Mouse (Mus musculus): ENCODE data around the gene Olfr1448.
"Not testable (repeated sequence)": the region's sequence is repeated elsewhere in the genome, so short reads cannot be mapped to it uniquely, and the experiment has no call there.

The Olfr1448 gene

DNA sequence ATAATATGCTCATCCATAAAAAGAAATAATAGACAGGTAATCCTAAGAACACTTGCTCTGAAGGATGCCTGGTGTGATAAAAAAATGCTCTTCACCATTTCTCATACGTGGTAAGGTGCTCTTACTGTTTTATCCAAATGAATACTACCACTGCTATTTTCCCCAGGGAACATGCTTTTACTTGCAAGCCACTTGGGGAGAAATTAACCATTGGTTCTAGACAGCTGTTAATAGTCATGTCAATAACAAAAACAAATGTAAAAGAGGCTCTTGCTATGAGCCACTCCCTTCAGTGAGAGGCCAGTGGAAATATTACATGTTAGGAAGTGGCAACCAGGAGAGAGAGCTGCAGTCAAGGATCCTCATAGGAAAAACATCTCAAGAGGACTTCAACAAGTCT lies at the start of gene Olfr1448:
Olfr1448 (minus strand) TSS at position 101 of the 400 bp plus-strand sequence.
- DNase-seq, result no peak

- not testable (repeated sequence) for DNase-seq
Observed at GRCm38 (mm10) chr19:12970082-12970481, 45.9 kb upstream of the Olfr1448 start.

- no peak for DNase-seq
Observed at GRCm38 (mm10) chr19:12949958-12950357, 25.7 kb upstream of the Olfr1448 start, which contains the start of gene Olfr1450. Gene Olfr1450 (plus strand): TSS chr19:12950258.

DNA sequence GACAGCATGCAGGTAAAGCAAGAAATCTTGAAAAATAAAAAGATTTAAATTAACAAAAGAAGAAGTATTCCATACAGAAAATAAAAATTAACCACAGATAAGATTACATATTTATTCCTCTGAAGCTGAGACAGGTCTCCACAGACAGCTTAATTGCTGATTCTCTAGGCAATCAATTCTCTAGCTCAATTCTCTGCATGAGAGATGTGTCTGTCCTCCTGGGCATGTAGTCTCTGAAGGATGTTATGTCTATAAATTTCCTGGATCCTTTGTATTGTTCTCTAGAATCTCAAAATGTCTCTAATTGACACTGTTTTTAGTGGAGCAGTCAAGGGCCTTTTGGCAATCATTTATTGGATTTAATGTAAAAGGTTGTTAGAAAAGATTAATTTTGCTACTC lies 6.3 kb upstream of the Olfr1448 start, which contains the start of gene Olfr1449:
Olfr1449 (plus strand) TSS at position 301 of the 400 bp plus-strand sequence.
- DNase-seq, result no peak

GRCm38 (mm10) chr19:12903643-12904042 lies 20.6 kb downstream of the Olfr1448 start, which contains the start of gene Olfr1447:
Gene Olfr1447 (minus strand): TSS chr19:12903743.
- no peak for DNase-seq

DNA sequence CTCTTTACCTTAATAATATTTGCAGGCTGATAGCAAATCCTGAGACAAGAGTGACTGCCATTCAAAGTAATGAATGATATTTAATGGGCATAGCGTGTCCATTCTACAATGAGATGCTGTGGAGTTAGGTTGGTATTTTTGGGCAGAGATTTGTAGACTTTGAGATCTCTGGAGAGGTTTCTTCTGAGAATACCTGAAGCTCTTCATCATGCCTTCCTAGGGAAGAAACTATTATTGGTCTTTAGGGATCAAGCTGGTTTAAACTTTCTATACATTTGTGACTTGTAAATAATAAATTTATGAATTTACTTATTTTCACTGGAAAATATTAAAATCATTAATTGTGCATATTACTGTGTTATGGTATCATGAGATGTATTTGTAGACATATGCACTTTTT lies 30.8 kb downstream of the Olfr1448 start, which contains the start of gene Olfr1446:
Olfr1446 (minus strand) TSS at position 101 of the 400 bp plus-strand sequence.
- DNase-seq, result no peak

GRCm38 (mm10) chr19:12883555-12883954 lies 40.7 kb downstream of the Olfr1448 start, which contains the start of gene Olfr1445:
Gene Olfr1445 (plus strand): TSS chr19:12883855.
- DNase-seq, result no peak
